Mouse (Mus musculus) testis, postnatal 10 days (tissue): ENCODE results near the gene Igf1r.
A peak's percentile ranks its signal among the peaks of the same experiment; 100 is the strongest.

ENCODE experiments used
- DNase-seq: peaks from one replicate; pipeline ENCODE4 v3.0.0; 2021; ENCODE audit warnings: low spot score

The Igf1r gene

DNA sequence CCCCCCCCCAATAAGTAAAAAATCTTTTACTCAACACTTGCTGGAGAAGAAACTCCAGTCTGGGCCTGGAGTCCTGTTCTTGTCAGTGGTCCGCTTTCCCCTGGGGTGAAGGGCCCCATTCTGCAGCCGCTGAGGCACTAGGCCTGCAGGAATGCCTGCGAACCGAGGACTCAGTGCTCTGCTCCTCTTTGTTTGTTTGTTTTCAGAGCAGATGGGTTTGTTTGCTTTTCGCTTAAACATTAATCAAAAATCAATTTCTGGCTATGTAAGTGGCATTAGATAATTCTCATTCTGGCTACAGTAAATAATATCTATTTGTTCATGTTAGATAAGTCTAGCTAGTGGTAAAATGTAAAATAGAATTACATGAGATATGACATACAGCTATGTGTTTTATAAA lies 167.0 kb downstream of the Igf1r start:
- no peak for DNase-seq

GRCm38 (mm10) chr7:68122418-68122817 lies 169.8 kb downstream of the Igf1r start:
- no peak for DNase-seq

- no peak for DNase-seq
Measured at GRCm38 (mm10) chr7:68125347-68125746, 172.7 kb downstream of the Igf1r start.

- peak; percentile 63 for DNase-seq
Measured at GRCm38 (mm10) chr7:68127799-68128261, 175.2 kb downstream of the Igf1r start.

- DNase-seq, result no peak
Measured at GRCm38 (mm10) chr7:68128271-68128674, 175.6 kb downstream of the Igf1r start.

GRCm38 (mm10) chr7:68129077-68129511 lies 176.5 kb downstream of the Igf1r start:
- DNase-seq, result peak; percentile 98

- DNase-seq, result peak; percentile 91
Measured at GRCm38 (mm10) chr7:68129546-68130253, 177.1 kb downstream of the Igf1r start.

- DNase-seq, result no peak
Measured at GRCm38 (mm10) chr7:68130950-68131580, 178.4 kb downstream of the Igf1r start.

DNA sequence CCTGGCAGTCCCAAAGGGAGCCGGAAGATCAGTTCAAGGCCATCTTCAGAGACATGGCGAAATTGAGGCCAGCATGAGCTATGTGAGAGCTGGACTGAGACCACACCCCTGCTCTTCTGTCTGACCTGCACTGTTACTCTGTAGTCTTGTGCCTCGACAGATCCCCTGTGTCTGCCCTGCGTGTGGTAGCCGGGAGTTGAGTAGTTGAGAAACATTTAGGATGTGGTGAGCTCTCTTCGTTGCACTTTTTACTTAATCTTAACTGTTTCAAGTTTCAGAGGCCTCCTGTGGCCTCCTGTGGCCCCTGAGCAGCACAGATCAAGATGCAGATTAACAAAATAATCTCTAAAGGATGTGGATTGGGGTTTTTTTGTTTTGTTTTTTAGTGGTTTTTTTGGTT lies 181.1 kb downstream of the Igf1r start:
- DNase-seq, result no peak

DNA sequence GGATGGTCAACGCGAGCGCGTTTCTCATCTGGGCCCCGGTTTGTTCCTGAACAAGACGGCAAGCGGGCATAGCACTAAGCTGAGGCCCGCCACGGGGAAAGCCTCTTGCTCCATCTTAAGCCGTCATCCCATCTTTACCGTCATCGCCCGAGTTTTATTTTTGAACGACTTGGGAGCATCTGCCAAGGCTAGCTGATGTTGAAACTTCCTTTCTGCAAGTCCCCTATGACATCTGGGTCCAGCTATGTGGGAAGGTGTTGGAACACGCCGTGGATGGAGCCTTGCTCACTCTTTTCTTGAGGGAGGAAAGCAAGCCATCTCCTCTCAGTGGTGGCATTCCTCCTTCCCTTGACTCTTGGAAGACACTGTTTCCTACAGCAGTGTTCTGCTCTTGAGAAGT lies 182.3 kb downstream of the Igf1r start:
- DNase-seq, result no peak

DNA sequence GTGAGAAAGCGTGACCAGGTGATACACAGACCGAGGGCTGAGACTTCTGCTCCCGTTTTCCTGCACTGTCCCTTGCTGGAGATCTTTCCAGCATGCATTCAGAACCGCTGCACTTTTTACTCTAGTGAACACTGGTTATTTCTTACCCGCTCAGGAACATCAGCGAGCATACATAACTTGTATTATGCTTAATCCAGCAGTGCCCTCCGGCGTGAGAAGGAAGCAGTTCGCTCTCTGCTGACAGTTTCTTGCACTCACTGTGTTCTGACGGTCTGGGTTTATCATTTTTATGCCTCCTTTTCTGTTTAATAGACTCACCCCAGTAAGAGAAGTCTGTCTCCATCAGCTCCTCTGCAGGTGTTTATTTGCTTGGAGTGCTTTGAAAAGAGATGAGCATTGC lies 183.4 kb downstream of the Igf1r start:
- DNase-seq, result no peak

DNA sequence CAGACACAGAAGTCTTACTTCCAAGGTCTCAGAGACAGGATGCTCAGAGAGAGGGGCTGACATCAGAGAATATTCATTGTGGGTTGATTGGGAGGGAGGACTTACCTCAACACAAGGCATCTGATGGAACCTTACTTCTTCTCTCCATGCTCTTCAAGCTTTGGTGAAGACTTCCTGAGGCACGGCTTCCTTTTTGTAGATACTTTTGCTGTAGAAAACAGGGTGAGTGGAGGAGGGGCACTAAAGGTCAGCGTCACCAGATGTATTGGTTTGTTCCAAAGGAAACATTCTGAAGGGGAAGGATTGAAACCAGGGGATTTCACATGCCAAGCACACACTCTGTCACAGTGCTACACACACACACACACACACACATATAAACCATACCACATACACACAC lies 186.8 kb downstream of the Igf1r start:
- no peak for DNase-seq

DNA sequence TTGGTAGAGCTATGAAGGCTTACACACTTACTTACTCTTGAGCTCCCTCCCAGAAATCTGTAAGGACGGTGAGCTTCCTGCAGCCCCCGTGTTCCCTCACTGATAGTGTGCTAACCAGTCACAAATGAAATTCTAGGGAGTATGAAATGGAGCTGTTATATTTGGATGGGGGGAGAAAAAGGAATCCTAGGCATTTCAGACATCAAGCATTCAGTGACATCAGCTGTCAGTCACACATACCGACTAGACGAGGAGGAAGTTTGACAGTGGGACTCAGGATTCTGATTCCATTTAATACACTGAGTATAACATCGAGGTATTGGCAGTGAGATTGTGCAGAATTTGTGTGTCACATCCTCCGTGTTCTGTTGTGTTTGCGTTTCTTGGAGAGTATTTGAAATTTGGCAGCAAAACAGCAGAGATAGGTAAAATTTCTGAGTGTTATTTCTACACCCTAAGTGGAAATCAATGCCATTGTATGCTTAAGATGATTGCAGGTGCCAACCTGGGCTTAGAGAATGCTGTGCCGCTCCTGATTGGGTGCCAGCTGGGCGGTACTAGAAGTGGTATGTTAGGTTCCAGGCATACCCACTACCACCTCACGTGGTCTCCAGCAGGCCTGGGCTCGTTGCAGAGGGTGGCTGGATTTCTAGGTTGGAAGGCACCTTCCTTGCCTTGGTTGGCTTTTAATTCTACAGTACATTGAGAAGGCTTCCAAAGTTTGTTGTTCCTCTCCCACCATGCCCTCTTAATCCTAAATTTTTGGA lies 187.6 kb downstream of the Igf1r start:
- DNase-seq, result no peak

DNA sequence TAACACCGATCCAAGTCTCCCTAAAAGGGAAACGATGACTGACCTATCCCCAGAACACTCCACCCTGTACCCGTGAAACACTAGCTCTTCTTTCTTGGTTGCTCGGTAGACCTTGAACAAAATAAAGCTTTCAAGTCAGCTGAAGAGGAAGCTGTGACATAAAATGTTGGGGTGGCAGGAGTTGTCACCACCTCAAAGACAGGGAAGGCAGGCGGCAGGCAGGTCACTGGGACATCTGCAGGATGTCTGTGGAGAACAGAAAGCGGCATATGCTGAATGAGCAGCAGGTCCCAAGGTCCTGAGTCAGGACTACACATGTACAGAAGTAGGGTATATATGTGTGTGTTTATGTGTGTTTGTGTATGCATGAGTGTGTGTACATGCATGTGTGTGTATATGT lies 191.6 kb downstream of the Igf1r start:
- no peak for DNase-seq

GRCm38 (mm10) chr7:68148297-68149048 lies 195.8 kb downstream of the Igf1r start:
- no peak for DNase-seq

GRCm38 (mm10) chr7:68151892-68152291 lies 199.3 kb downstream of the Igf1r start:
- DNase-seq, result no peak

DNA sequence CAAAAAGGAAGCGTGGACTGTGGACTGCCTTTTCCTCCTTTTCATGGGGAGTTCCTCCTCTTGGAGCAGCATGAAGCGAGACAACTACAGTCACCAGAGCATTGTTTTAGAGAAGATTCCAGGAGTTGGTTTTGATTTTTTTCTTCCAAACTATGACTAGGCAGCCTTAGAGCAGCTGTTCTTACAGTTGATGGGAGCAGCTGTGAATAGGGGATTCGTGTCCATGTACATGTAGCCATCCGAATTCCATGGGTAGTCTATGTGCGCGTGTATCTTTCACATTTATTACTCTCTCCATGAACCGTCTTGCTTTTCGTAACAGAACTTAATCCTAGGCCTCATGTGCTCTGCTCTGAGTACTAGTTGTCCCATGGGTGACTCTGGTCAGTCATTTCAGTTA lies 199.8 kb downstream of the Igf1r start:
- no peak for DNase-seq

DNA sequence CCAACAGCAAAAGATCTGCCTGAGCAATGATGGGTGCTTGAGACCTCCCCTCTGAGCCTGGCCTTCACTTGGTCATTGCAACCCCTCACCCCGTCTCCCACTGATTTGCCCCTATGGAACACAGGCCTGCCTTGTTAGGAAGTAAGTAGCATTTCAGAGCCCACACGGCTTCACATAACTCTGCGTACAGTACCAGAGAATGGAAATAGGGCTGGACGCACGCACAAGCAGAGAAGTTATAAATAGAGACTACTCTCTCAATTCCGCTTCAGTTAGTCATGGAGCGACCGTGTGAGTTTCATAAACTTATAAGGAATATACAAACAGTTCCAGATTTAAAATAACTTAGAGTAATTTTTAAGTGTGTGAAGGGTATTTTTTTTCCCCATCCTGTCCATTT lies 200.6 kb downstream of the Igf1r start:
- no peak for DNase-seq

- DNase-seq, result no peak
Measured at GRCm38 (mm10) chr7:68154588-68154987, 202.0 kb downstream of the Igf1r start.

GRCm38 (mm10) chr7:68160094-68160791 lies 207.6 kb downstream of the Igf1r start:
- DNase-seq, result no peak

- DNase-seq, result no peak
Measured at GRCm38 (mm10) chr7:68164074-68164473, 211.4 kb downstream of the Igf1r start.

DNA sequence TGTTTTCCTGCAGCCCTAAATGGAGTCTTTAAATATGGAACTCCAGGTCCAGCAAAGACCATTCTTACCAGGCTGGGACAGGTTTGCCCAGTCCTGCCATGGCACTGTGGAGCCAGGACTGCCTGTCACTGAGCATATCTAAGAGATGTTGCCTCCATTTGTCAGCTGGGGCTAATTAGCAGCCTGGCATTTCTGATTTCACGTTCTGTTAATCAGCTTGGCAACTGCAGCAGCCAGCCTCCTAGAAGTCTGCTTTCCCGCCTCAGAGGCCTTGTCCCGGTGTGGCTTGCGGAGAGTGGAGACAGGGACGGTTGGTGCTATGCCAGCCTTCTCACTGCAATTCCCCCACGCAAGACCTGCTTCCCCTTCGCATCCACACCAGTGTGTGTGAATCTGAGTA lies 220.1 kb downstream of the Igf1r start:
- no peak for DNase-seq
